In the genomic region with DNA sequence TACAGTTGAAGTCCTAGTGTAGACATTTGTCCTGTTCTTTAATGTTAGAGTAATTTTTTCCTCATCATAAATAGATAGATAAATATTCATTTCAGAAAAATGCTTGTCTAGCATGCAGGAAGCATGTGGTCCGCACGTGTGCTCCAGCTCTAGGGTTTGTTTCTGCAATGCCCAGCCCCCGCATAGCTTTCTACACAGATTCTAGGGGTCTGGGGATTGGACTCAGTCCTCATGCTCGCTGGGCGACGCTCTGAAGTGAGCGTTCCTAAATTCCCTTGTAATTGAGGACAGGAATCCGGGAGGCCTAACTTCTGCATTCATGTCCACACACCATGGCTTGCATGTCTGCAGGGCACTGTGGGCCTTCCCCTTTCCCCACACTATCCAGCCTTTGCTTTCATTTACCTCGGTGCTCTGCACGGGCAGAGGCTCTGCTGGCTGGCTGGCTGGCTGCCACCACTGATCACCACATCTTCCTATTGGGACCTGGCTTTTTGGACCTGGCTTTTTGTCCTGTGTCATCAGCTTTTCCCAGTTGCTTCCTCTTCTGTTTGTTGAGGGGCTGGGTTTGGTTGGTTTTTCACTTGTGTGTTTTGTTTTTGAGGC, we compare ENCODE assay signal across 23 mouse cellular contexts. TPM values are rescaled to one million over a fixed set of nuclear protein-coding genes. Genes with fewer than 3 reads are reported as not detected.
DNase-seq lines count a peak whose midpoint lies in the region; ATAC-seq and TF ChIP-seq lines count a peak whose summit lies in the region.
"Had no signal": no experiment of that assay in that cellular context is flagged by ENCODE, and none has a peak within 500 bp of the region (broad histone marks: within the 10 kb centered on the region; RNA-seq: fewer than 3 reads in every experiment).

No protein-coding gene starts in this region.

- H3K4me2 ChIP-seq in midbrain, postnatal 0 days (ENCODE audit: low read depth, low read length, poor library complexity, severe bottlenecking): no peak overlapping the region
- H3K4me2 ChIP-seq in midbrain, embryonic 15.5 days: no peak overlapping the region
- no peak overlapping the region for H3K4me2 ChIP-seq in kidney, embryonic 16.5 days (replicated peaks; ENCODE audit: low read depth, low read length)
- H3K4me2 ChIP-seq: forebrain, embryonic 12.5 days; heart, embryonic 12.5 days; neural tube, embryonic 13.5 days had no signal

- WGBS in midbrain, postnatal 0 days: 83% methylated on average over 10 of the region's 10 CpGs
- WGBS in midbrain, embryonic 15.5 days: 81% methylated on average over 10 of the region's 10 CpGs
- WGBS in macrophage (ENCODE audit: missing documents): 55% methylated on average over 10 of the region's 10 CpGs
- WGBS in kidney, embryonic 16.5 days: 88% methylated on average over 10 of the region's 10 CpGs

- no peaks in the 10 kb centered on the region for H3K9me3 ChIP-seq in midbrain, postnatal 0 days (ENCODE audit: low read length)
- H3K9me3 ChIP-seq in midbrain, embryonic 15.5 days: no peaks in the 10 kb centered on the region
- no peaks in the 10 kb centered on the region for H3K9me3 ChIP-seq in kidney, embryonic 16.5 days (ENCODE audit: low read length)
- H3K9me3 ChIP-seq: forebrain, embryonic 12.5 days; heart, embryonic 12.5 days; midbrain, embryonic 10.5 days; neural tube, embryonic 13.5 days had no signal

- H3K27me3 ChIP-seq in midbrain, postnatal 0 days (ENCODE audit: insufficient read depth, low read length): no peaks in the 10 kb centered on the region
- no peaks in the 10 kb centered on the region for H3K27me3 ChIP-seq in midbrain, embryonic 15.5 days (replicated peaks)
- no peaks in the 10 kb centered on the region for H3K27me3 ChIP-seq in kidney, embryonic 16.5 days (ENCODE audit: insufficient read depth, low read length)
- H3K27me3 ChIP-seq: forebrain, embryonic 12.5 days; heart, embryonic 12.5 days; neural tube, embryonic 13.5 days; Patski had no signal

- H3K79me2 ChIP-seq in macrophage (ENCODE audit: inconsistent target): no peaks in the 10 kb centered on the region

- H3K36me3 ChIP-seq in midbrain, postnatal 0 days (ENCODE audit: insufficient read depth, low read length): peaks cover 56% of the 10 kb centered on the region
- peaks cover 28% of the 10 kb centered on the region for H3K36me3 ChIP-seq in midbrain, embryonic 15.5 days (replicated peaks)
- H3K36me3 ChIP-seq in macrophage (ENCODE audit: inconsistent target): peaks cover 59% of the 10 kb centered on the region
- H3K36me3 ChIP-seq in kidney, embryonic 16.5 days (ENCODE audit: insufficient read depth, low read length): peaks cover 39% of the 10 kb centered on the region

- no peak overlapping the region for H3K27ac ChIP-seq in midbrain, postnatal 0 days (ENCODE audit: low read depth, low read length)
- no peak overlapping the region for H3K27ac ChIP-seq in midbrain, embryonic 15.5 days
- 0 out of 2 replicates have a peak overlapping the region, but pooled peaks have one; percentile 4 for H3K27ac ChIP-seq in macrophage
- no peak overlapping the region for H3K27ac ChIP-seq in kidney, embryonic 16.5 days (ENCODE audit: low read length)
- H3K27ac ChIP-seq: forebrain, embryonic 12.5 days; liver, embryonic 14.5 days; midbrain, embryonic 10.5 days; neural tube, embryonic 13.5 days had no signal

- no peak overlapping the region for H3K4me3 ChIP-seq in midbrain, postnatal 0 days (ENCODE audit: low read depth, low read length)
- no peak overlapping the region for H3K4me3 ChIP-seq in midbrain, embryonic 15.5 days
- no peak overlapping the region for H3K4me3 ChIP-seq in macrophage (ENCODE audit: inconsistent target)
- H3K4me3 ChIP-seq in kidney, embryonic 16.5 days (ENCODE audit: low read length): no peak overlapping the region
- H3K4me3 ChIP-seq: forebrain, embryonic 12.5 days; heart, embryonic 12.5 days; midbrain, embryonic 10.5 days; neural tube, embryonic 13.5 days had no signal

- TF ChIP-seq CTCF in midbrain, postnatal 0 days (IDR thresholded peaks at IDR 0.05): no peak

- peak; percentile 29 to 54 for DNase-seq in cerebellum, postnatal 14 days
- peak; percentile 18 for DNase-seq in midbrain, postnatal 0 days (ENCODE audit: low spot score)
- DNase-seq: adrenal gland, postnatal 14 days; gastrocnemius, postnatal 36 days; heart, postnatal 36 days; kidney, adult 18-20 months; kidney, postnatal 14 days; layer of hippocampus, postnatal 36 days; lung, postnatal 10 days had no signal

- no peak overlapping the region for H3K9ac ChIP-seq in midbrain, postnatal 0 days (replicated peaks; ENCODE audit: low read length, poor library complexity, severe bottlenecking)
- H3K9ac ChIP-seq in midbrain, embryonic 15.5 days: no peak overlapping the region
- H3K9ac ChIP-seq in kidney, embryonic 16.5 days (replicated peaks; ENCODE audit: low read length): no peak overlapping the region
- H3K9ac ChIP-seq: forebrain, embryonic 12.5 days; heart, embryonic 12.5 days; liver, embryonic 14.5 days; neural tube, embryonic 13.5 days had no signal

- no peak for ATAC-seq in cerebellum, adult (ENCODE audit: insufficient number of reproducible peaks, low FRiP score, low TSS enrichment)
- no peak for ATAC-seq in midbrain, postnatal 0 days (ENCODE audit: low FRiP score)
- no peak for ATAC-seq in midbrain, embryonic 15.5 days (replicated peaks)
- peak; percentile 55 for ATAC-seq in common myeloid progenitor, adult 5-6 weeks (replicated peaks; ENCODE audit: low read depth, poor library complexity, severe bottlenecking)
- no peak for ATAC-seq in inflammation-experienced regulatory T-cells, adult 6 months
- no peak for ATAC-seq in kidney, embryonic 16.5 days (ENCODE audit: low FRiP score, low TSS enrichment)
- ATAC-seq: activated CD4-positive, CD25-positive, alpha-beta regulatory T cell, adult 4 months; hindbrain, embryonic 16.5 days; Patski had no signal

- no peaks in the 10 kb centered on the region for H3K4me1 ChIP-seq in midbrain, postnatal 0 days (ENCODE audit: insufficient read depth, low read length)
- no peaks in the 10 kb centered on the region for H3K4me1 ChIP-seq in midbrain, embryonic 15.5 days
- peaks cover 3% of the 10 kb centered on the region; the same call in 1 of the 2 replicates for H3K4me1 ChIP-seq in kidney, embryonic 16.5 days (ENCODE audit: insufficient read depth, low read length)
- H3K4me1 ChIP-seq: forebrain, embryonic 12.5 days; midbrain, embryonic 10.5 days; neural tube, embryonic 13.5 days had no signal

RNA-seq across cellular contexts. Expression of a gene that starts 31.1 kb away (rescaled TPM):
- 82.8 and 88.7 TPM in 2 replicates for total RNA-seq in midbrain, postnatal 0 days (2014; rRNA removed)
- 69.7 and 70.1 TPM in 2 replicates for polyA plus RNA-seq in midbrain, postnatal 0 days (2015; fragmentation: Nextera tagmentation; extraction: Ambion mirVana)
- polyA plus RNA-seq in midbrain, embryonic 15.5 days (2015; fragmentation: Nextera tagmentation; extraction: Ambion mirVana): 95.3 and 99.4 TPM in 2 replicates
- total RNA-seq in common myeloid progenitor, adult 5-6 weeks (2017): 141 and 172 TPM in 2 replicates
- total RNA-seq in macrophage (2018; cell fraction: chromatin; rRNA removed): 10 to 100 TPM; 22.7 to 78.3 (median 59.0) TPM
- 10 to 100 TPM; 20.5 to 32.5 (median 26.3) TPM for total RNA-seq in macrophage (2018; cell fraction: cytosol; rRNA removed)
- total RNA-seq in macrophage (2018; cell fraction: nucleus; rRNA removed): 10 to 100 TPM; 18.3 to 68.9 (median 34.7) TPM
- 27.7 to 58.5 TPM (median 38.8 TPM) in 3 replicates for polyA plus RNA-seq in macrophage (2018)
- polyA plus RNA-seq in inflammation-experienced regulatory T-cells, adult 6 months (2017; shearing (Covaris generic)): 10 to 100 TPM; 58.2 to 87.3 (median 67.6) TPM
- 135 and 140 TPM in 2 replicates for polyA plus RNA-seq in kidney, embryonic 16.5 days (2015; fragmentation: Nextera tagmentation; extraction: Ambion mirVana)
